Mouse (Mus musculus): ENCODE results near the gene Mak. TPM values are rescaled to one million over a fixed set of nuclear protein-coding genes. Genes with fewer than 3 reads are reported as not detected.
"Not testable (repeated sequence)": the region's sequence is repeated elsewhere in the genome, so short reads cannot be mapped to it uniquely, and the experiment has no call there.

Gene Mak
- polyA plus RNA-seq, 1 experiment from 2014 or later = 2.7 TPM

DNA sequence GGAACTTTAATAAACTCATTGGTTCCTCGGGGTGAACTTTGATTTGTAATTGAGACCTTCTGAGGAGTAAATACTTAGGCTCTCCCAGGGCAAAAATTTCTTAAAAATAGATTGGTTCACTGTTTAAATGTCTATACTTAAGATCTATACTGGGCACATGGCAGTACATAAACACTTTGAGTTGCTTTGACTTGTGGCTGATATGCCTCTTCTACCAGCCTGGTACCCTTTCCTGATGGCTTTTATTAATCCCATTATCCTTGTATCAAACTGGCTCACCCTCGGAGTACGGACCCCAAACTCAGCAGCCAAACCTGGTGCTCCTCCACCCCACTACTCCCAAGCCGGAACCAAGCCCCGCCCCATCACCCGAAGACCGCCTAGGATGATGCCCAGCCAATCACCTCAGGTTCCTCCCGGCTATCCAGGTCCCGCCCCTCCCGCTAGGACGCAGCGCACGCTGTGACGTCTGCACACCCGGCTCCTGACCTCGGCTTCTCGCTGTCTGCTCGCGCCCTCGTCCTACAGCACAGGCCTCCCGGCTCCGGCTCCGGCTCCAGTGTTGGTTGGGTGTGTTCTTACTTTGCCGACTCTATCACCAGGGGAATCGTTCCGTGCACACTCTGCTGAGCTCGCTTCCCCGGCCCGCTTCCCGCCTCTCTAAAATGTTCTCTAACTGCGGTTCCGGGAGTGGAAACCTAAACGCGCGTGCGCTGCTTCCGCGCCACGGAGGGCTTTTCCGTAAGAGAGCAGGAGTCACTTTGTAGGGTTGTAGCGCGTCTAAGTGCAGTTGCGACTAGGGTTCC lies 63.5 kb downstream of the Mak start, which contains the start of gene Tmem14c:
TSS of gene Tmem14c (plus strand) at position 464 of the 806 bp plus-strand sequence.
- peaks cover 15% of the 10 kb centered on the region; the same call in 1 of the 2 replicates for H3K36me3 ChIP-seq (ENCODE audit: control insufficient read depth, insufficient read depth, low read length)
- peak within 1 kb of the TSS; percentile 62 for H3K4me3 ChIP-seq (ENCODE audit: low read depth, low read length)
- H3K4me2 ChIP-seq (ENCODE audit: low read length) = peak within 1 kb of the TSS; percentile 81
- 1% methylated on average over 43 of the region's 43 CpGs for WGBS
- no peaks in the 10 kb centered on the region for H3K27me3 ChIP-seq (ENCODE audit: control insufficient read depth, insufficient read depth, low read depth, low read length)
- H3K4me1 ChIP-seq (ENCODE audit: control insufficient read depth, insufficient read depth, low read length) = peaks cover 14% of the 10 kb centered on the region
- peak; percentile 98 for ATAC-seq
- H3K9me3 ChIP-seq (replicated peaks; ENCODE audit: control insufficient read depth, low read length, poor library complexity, severe bottlenecking) = no peaks in the 10 kb centered on the region
- peak within 1 kb of the TSS; percentile 72 for H3K9ac ChIP-seq (ENCODE audit: low read depth, low read length)
- H3K27ac ChIP-seq (ENCODE audit: low read length) = peak within 1 kb of the TSS; percentile 83

DNA sequence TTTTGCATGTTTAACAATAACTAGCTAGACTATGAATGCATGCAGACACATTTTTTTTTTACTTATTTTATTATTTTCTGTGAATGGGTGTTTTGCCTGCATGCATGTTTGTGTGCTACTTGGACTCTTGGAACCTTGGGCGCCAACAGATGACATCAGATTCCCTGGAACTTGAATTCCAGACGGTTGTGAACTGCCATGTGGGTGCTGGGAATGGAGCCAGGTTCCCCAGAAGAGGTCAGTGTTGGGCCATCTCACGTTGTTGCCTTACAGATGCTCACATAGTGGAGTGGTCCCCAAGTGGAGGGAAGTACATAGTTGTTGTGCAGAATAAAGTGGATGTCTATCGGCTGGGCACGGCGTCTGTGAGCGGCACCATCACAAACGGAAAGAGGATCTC lies 70.6 kb downstream of the Mak start:
- H3K4me1 ChIP-seq (ENCODE audit: control insufficient read depth, insufficient read depth, low read length) = no peaks in the 10 kb centered on the region
- H3K27me3 ChIP-seq (ENCODE audit: control insufficient read depth, insufficient read depth, low read depth, low read length) = no peaks in the 10 kb centered on the region
- H3K9ac ChIP-seq (ENCODE audit: low read depth, low read length) = no peak overlapping the region
- H3K4me2 ChIP-seq (ENCODE audit: low read length) = no peak overlapping the region
- no peak overlapping the region for H3K27ac ChIP-seq (ENCODE audit: low read length)
- no peaks in the 10 kb centered on the region for H3K9me3 ChIP-seq (replicated peaks; ENCODE audit: control insufficient read depth, low read length, poor library complexity, severe bottlenecking)
- no peak for ATAC-seq
- peaks cover 57% of the 10 kb centered on the region for H3K36me3 ChIP-seq (ENCODE audit: control insufficient read depth, insufficient read depth, low read length)
- 85% methylated on average over 8 of the region's 8 CpGs for WGBS
- no peak overlapping the region for H3K4me3 ChIP-seq (ENCODE audit: low read depth, low read length)

DNA sequence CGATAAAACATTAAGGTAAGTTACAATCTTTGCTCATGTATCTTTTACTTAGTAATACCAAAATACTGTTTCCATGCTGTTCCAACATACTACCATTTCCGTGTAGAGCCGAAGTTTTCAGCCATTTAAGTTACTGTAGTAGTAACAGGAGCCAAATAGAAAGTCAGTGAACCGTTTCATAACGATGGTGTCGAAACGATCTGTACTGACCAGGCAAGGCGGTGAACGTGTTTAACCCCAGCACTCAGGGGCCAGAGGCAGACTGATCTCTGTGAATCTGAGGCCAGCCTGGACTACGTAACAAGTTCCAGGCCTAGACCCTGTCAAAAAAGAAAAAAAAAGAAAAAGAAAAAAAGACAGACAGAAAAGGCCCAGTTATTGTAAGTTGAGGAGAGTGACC lies 71.2 kb downstream of the Mak start:
- ATAC-seq = no peak
- 96% methylated on average over 10 of the region's 10 CpGs for WGBS

DNA sequence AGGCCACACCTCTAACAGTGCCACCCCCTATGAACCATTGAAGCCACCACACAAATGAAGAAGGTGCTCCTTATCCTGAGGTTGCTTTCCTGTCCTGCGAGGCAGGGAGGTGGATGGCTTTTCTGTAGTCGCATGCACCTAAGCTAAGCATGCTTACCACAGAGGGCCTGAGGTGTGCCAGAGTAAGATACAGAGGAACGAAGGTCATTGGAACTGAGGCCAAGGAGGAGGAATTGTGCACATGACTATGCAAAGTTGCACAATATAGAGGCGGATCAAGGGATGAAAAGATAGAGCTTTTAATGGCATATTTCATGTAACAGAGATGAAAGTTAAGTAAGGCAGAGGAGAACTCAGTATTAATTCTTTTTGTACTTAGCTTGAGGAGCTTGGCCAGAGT lies 73.3 kb downstream of the Mak start:
- Histone ChIP-seq H3K36me3 (ENCODE audit: control insufficient read depth, insufficient read depth, low read length) (peaks cover 42% of the 10 kb centered on the region), H3K27ac (ENCODE audit: low read length) (no peak overlapping the region), H3K9me3 (replicated peaks; ENCODE audit: control insufficient read depth, low read length, poor library complexity, severe bottlenecking) (no peaks in the 10 kb centered on the region), H3K27me3 (ENCODE audit: control insufficient read depth, insufficient read depth, low read depth, low read length) (no peaks in the 10 kb centered on the region), H3K4me2 (ENCODE audit: low read length) (no peak overlapping the region), H3K4me3 (ENCODE audit: low read depth, low read length) (no peak overlapping the region), H3K4me1 (ENCODE audit: control insufficient read depth, insufficient read depth, low read length) (peaks cover 8% of the 10 kb centered on the region), H3K9ac (ENCODE audit: low read depth, low read length) (no peak overlapping the region)
- ATAC-seq = no peak
- 95% methylated on average over 4 of the region's 4 CpGs for WGBS

More for the DNA sequence above, 71.2 kb downstream of the Mak start:
- no peaks in the 10 kb centered on the region for H3K9me3 ChIP-seq (replicated peaks; ENCODE audit: control insufficient read depth, low read length, poor library complexity, severe bottlenecking)
- H3K4me2 ChIP-seq (ENCODE audit: low read length) = no peak overlapping the region
- H3K9ac ChIP-seq (ENCODE audit: low read depth, low read length) = no peak overlapping the region
- H3K4me3 ChIP-seq (ENCODE audit: low read depth, low read length) = no peak overlapping the region
- H3K27ac ChIP-seq (ENCODE audit: low read length) = no peak overlapping the region
- H3K36me3 ChIP-seq (ENCODE audit: control insufficient read depth, insufficient read depth, low read length) = peaks cover 57% of the 10 kb centered on the region
- no peaks in the 10 kb centered on the region for H3K27me3 ChIP-seq (ENCODE audit: control insufficient read depth, insufficient read depth, low read depth, low read length)
- no peaks in the 10 kb centered on the region for H3K4me1 ChIP-seq (ENCODE audit: control insufficient read depth, insufficient read depth, low read length)

DNA sequence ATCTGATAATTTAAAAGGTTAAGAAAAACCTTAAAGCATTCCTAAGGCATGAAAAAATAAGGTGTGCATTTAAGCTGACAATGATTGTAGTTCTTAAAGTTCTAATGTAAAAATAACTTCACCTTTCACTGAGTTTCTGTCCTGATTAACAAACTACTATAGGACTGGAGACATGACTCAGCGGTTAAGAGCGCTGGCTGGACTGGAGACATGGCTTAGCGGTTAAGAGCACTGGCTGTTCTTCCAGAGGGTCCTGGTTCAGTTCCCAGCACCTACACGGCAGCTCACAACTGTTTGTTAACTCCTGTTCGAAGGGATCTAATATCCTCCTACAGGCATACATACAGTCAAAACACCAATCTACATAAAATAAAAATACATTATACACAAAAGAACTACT lies 77.5 kb downstream of the Mak start:
- H3K9me3 ChIP-seq (replicated peaks; ENCODE audit: control insufficient read depth, low read length, poor library complexity, severe bottlenecking) = no peaks in the 10 kb centered on the region
- H3K27ac ChIP-seq (ENCODE audit: low read length) = no peak overlapping the region
- no peak overlapping the region; the same call in 1 of the 2 replicates for H3K4me3 ChIP-seq (ENCODE audit: low read depth, low read length)
- 88% methylated on average over 5 of the region's 5 CpGs for WGBS
- no peaks in the 10 kb centered on the region for H3K27me3 ChIP-seq (ENCODE audit: control insufficient read depth, insufficient read depth, low read depth, low read length)
- H3K4me1 ChIP-seq (ENCODE audit: control insufficient read depth, insufficient read depth, low read length) = peaks cover 13% of the 10 kb centered on the region
- no peak overlapping the region for H3K9ac ChIP-seq (ENCODE audit: low read depth, low read length)
- peaks cover 18% of the 10 kb centered on the region for H3K36me3 ChIP-seq (ENCODE audit: control insufficient read depth, insufficient read depth, low read length)
- peak overlapping the region; percentile 96 for H3K4me2 ChIP-seq (ENCODE audit: low read length)
- ATAC-seq = no peak

DNA sequence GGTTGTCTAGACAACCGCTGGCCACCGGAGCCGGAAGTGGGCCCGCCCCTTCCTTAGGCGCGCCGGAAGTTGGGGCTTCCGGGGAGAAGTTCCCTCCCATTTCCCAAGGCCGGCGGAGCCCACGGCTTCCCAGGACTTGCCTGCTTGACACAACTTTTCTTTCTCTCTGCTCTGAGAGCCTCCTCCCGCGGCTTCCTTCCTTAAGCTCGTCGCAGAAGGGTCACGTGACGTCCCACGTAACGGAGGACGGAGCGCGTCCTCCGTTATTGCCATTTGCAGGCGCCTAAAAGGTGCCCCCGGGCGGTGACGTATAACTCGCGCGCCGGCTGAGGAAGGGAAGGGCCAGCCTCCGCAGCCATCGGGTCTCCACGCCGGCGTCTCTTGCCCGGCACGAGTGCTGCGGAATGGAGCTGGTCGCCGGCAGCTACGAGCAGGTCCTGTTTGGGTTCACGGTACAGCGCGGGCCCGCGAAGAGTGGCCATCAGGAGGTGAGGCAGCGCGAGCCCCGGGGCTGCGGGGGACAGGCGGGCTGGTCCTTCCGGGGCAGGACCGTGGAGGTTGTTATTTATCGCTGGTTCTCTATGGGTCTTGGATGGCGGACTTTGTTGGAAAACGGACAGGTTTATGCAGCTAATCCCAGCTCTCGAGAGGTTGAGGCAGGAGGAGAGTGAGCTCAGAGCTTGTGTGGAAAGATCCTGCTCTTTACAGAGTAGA lies 78.4 kb downstream of the Mak start, which contains the start of gene Pak1ip1:
TSS of gene Pak1ip1 (plus strand) at position 98 of the 714 bp plus-strand sequence.
- Histone ChIP-seq H3K4me3 (ENCODE audit: low read depth, low read length) (peak within 1 kb of the TSS; percentile 80), H3K4me1 (ENCODE audit: control insufficient read depth, insufficient read depth, low read length) (peaks cover 13% of the 10 kb centered on the region), H3K9ac (ENCODE audit: low read depth, low read length) (peak within 1 kb of the TSS; percentile 93), H3K9me3 (replicated peaks; ENCODE audit: control insufficient read depth, low read length, poor library complexity, severe bottlenecking) (no peaks in the 10 kb centered on the region), H3K36me3 (ENCODE audit: control insufficient read depth, insufficient read depth, low read length) (peaks cover 14% of the 10 kb centered on the region), H3K4me2 (ENCODE audit: low read length) (peak within 1 kb of the TSS; percentile 96), H3K27ac (ENCODE audit: low read length) (peak within 1 kb of the TSS; percentile 97), H3K27me3 (ENCODE audit: control insufficient read depth, insufficient read depth, low read depth, low read length) (no peaks in the 10 kb centered on the region)
- WGBS = under 1% methylated on average over 58 of the region's 58 CpGs
- peak; percentile 97 for ATAC-seq

DNA sequence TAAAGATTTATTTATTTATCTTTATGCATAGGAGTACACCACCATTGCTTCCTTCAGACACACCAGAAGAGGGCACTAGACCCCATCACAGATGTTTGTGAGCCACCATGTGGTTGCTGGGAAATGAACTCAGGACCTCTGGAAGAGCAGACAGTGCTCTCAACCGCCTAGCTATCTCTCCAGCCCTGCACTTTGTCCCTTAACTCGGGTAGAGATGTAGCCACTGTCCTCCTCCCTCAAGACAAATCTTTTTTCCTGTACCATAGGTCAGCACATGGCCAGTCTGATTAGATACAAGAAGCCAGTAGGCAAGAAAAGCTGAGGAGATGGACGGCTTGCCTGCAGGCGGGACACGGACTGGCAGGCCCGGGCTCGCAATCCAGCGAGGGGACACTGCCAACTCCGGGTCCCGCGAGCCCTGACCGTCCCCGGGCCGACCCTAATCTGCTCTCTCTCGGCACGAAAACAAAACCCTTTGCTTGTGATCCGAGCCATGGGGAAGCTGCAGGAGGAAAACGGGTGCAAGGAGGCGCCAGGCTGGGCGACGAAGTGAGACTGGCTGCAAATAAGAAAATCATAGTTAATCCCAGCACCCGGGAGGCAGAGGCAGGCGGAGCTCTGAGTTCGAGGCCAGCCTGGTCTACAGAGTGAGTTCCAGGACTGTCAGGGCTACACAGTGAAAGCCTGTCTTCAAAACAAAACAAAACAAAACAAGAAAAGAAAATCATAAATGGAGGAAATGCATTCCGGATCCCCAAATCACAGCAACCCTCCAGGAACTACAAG lies 79.2 kb downstream of the Mak start:
- peak overlapping the region; percentile 93 for H3K9ac ChIP-seq (ENCODE audit: low read depth, low read length)
- H3K9me3 ChIP-seq (replicated peaks; ENCODE audit: control insufficient read depth, low read length, poor library complexity, severe bottlenecking) = no peaks in the 10 kb centered on the region
- H3K4me1 ChIP-seq (ENCODE audit: control insufficient read depth, insufficient read depth, low read length) = peaks cover 13% of the 10 kb centered on the region
- H3K27me3 ChIP-seq (ENCODE audit: control insufficient read depth, insufficient read depth, low read depth, low read length) = no peaks in the 10 kb centered on the region
- H3K27ac ChIP-seq (ENCODE audit: low read length) = peak overlapping the region; percentile 97
- H3K36me3 ChIP-seq (ENCODE audit: control insufficient read depth, insufficient read depth, low read length) = peaks cover 9% of the 10 kb centered on the region
- WGBS = under 1% methylated on average over 25 of the region's 25 CpGs
- peak overlapping the region; percentile 93 for H3K4me2 ChIP-seq (ENCODE audit: low read length)
- ATAC-seq = peak; percentile 70
- peak overlapping the region; percentile 80 for H3K4me3 ChIP-seq (ENCODE audit: low read depth, low read length)

DNA sequence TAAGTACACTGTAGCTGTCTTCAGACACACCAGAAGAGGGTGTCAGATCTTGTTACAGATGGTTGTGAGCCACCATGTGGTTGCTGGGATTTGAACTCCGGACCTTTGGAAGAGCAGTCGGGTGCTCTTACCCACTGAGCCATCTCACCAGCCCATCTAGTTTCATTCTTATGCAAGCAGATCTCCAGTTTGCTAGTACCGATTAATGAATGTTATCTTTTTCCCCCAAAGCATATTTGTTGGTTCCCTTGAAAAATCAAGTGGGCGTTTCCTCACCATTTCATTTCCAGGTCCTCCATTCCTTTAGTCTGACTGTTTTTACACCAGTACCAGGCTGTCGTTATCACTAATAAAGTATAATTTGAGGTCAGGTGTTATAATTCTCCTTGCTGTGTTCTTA lies 81.0 kb downstream of the Mak start:
- H3K27me3 ChIP-seq (ENCODE audit: control insufficient read depth, insufficient read depth, low read depth, low read length); H3K4me3 ChIP-seq (ENCODE audit: low read depth, low read length); H3K9me3 ChIP-seq (replicated peaks; ENCODE audit: control insufficient read depth, low read length, poor library complexity, severe bottlenecking); ATAC-seq; H3K4me2 ChIP-seq (ENCODE audit: low read length); H3K36me3 ChIP-seq (ENCODE audit: control insufficient read depth, insufficient read depth, low read length); H3K27ac ChIP-seq (ENCODE audit: low read length); H3K9ac ChIP-seq (ENCODE audit: low read depth, low read length): not testable (repeated sequence)
- WGBS = 93% methylated on average over 5 of the region's 5 CpGs
- H3K4me1 ChIP-seq (ENCODE audit: control insufficient read depth, insufficient read depth, low read length) = peaks cover 13% of the 10 kb centered on the region
